In the genomic region with DNA sequence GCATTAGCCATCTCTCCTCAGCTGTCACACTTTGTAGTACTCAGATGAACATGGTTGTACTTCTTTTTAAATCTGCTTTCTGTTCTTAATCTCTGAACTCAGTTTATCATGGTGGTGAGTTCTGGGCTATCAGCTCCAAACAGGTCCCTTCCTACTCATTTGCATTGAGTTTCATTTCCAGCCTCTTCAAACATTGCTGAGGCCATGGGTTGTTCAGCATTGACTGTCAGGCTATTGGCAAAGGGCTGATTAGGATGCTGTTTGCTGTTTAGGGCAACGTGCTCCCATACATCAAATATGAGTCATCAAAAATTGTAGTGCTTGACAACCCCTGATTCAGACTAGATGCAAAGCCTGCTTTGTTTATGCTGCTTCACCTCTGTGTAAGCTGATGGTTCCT, we compare ENCODE assay signal across 20 mouse cellular contexts.
DNase-seq lines count a peak whose midpoint lies in the region; ATAC-seq and TF ChIP-seq lines count a peak whose summit lies in the region.
"Had no signal": no experiment of that assay in that cellular context is flagged by ENCODE, and none has a peak within 500 bp of the region (broad histone marks: within the 10 kb centered on the region; RNA-seq: fewer than 3 reads in every experiment).

No protein-coding gene starts in this region.

- peaks cover 38% of the 10 kb centered on the region for H3K36me3 ChIP-seq in liver, embryonic 11.5 days (ENCODE audit: control insufficient read depth, insufficient read depth, low read length)
- H3K36me3 ChIP-seq in MEL (ENCODE audit: control insufficient read depth in 1 of 2, insufficient read depth in 2 of 2, low read length in 2 of 2) = peaks cover 0 to 13% of the 10 kb centered on the region in 2 experiments; a peak in 3 of 4 replicates
- peaks cover 77% of the 10 kb centered on the region for H3K36me3 ChIP-seq in liver, embryonic 13.5 days
- peaks cover 38% of the 10 kb centered on the region for H3K36me3 ChIP-seq in splenic B cell, adult 2 months (ENCODE audit: control insufficient read depth, insufficient read depth, low read length, poor library complexity, severe bottlenecking)

- H3K9me3 ChIP-seq in liver, embryonic 11.5 days (ENCODE audit: control insufficient read depth, low read length) = no peaks in the 10 kb centered on the region
- no peaks in the 10 kb centered on the region for H3K9me3 ChIP-seq in MEL (replicated peaks; ENCODE audit: insufficient read depth, low read length)
- no peaks in the 10 kb centered on the region for H3K9me3 ChIP-seq in liver, embryonic 13.5 days (replicated peaks)
- H3K9me3 ChIP-seq: embryonic facial prominence, embryonic 12.5 days; forebrain, embryonic 12.5 days; heart, embryonic 12.5 days; hindbrain, embryonic 10.5 days; hindbrain, embryonic 15.5 days had no signal

- H3K9ac ChIP-seq in liver, embryonic 11.5 days (ENCODE audit: low read depth, low read length) = no peak overlapping the region
- no peak overlapping the region for H3K9ac ChIP-seq in MEL (ENCODE audit: control insufficient read depth, low read depth, low read length, poor library complexity, severe bottlenecking)
- no peak overlapping the region for H3K9ac ChIP-seq in liver, embryonic 13.5 days
- H3K9ac ChIP-seq: embryonic facial prominence, embryonic 12.5 days; forebrain, embryonic 12.5 days; heart, embryonic 12.5 days; hindbrain, embryonic 15.5 days had no signal

- no peak for TF ChIP-seq RAD21 in MEL (IDR thresholded peaks at IDR 0.05; ENCODE audit: low read depth, low read length)

- no peak overlapping the region for H3K4me2 ChIP-seq in liver, embryonic 11.5 days
- H3K4me2 ChIP-seq in liver, embryonic 13.5 days = no peak overlapping the region
- H3K4me2 ChIP-seq: embryonic facial prominence, embryonic 12.5 days; forebrain, embryonic 12.5 days; heart, embryonic 12.5 days; hindbrain, embryonic 15.5 days had no signal

- no peak for TF ChIP-seq CTCF in MEL (IDR thresholded peaks at IDR 0.05 in 2 of 3, conservative IDR thresholded peaks at IDR 0.05 in 1 of 3; ENCODE audit: control insufficient read depth in 1 of 3, insufficient read depth in 1 of 3, low read depth in 2 of 3, low read length in 3 of 3, poor library complexity in 1 of 3, severe bottlenecking in 1 of 3)

- H3K4me1 ChIP-seq in liver, embryonic 11.5 days (replicated peaks; ENCODE audit: control insufficient read depth, insufficient read depth, low read length) = no peaks in the 10 kb centered on the region
- H3K4me1 ChIP-seq in MEL (ENCODE audit: control insufficient read depth in 1 of 2, insufficient read depth in 2 of 2, low read length in 2 of 2) = peaks cover 0 to 2% of the 10 kb centered on the region in 2 experiments; a peak in 2 of 4 replicates
- peaks cover 7% of the 10 kb centered on the region; the same call in 1 of the 2 replicates for H3K4me1 ChIP-seq in liver, embryonic 13.5 days (replicated peaks)
- H3K4me1 ChIP-seq: embryonic facial prominence, embryonic 12.5 days; forebrain, embryonic 12.5 days; heart, embryonic 12.5 days; hindbrain, embryonic 10.5 days; hindbrain, embryonic 15.5 days had no signal

- peak in 1 of 2 experiments; percentile 40; a peak in 1 of 4 replicates for TF ChIP-seq EP300 in MEL (IDR thresholded peaks at IDR 0.05; ENCODE audit: low read depth in 1 of 2, low read length in 2 of 2)

- no peaks in the 10 kb centered on the region for H3K27me3 ChIP-seq in liver, embryonic 11.5 days (replicated peaks; ENCODE audit: control insufficient read depth, insufficient read depth, low read length)
- H3K27me3 ChIP-seq in MEL (ENCODE audit: control insufficient read depth in 1 of 2, insufficient read depth in 2 of 2, low read length in 2 of 2) = no peaks in the 10 kb centered on the region
- no peaks in the 10 kb centered on the region for H3K27me3 ChIP-seq in liver, embryonic 13.5 days
- no peaks in the 10 kb centered on the region for H3K27me3 ChIP-seq in splenic B cell, adult 2 months (ENCODE audit: control insufficient read depth, insufficient read depth, low read length, poor library complexity, severe bottlenecking)
- H3K27me3 ChIP-seq: embryonic facial prominence, embryonic 12.5 days; forebrain, embryonic 12.5 days; heart, embryonic 12.5 days; hindbrain, embryonic 15.5 days had no signal

- H3K4me3 ChIP-seq in liver, embryonic 11.5 days (ENCODE audit: low read depth, low read length) = no peak overlapping the region
- no peak overlapping the region for H3K4me3 ChIP-seq in MEL (ENCODE audit: control insufficient read depth in 1 of 2, insufficient read depth in 1 of 2, low read depth in 2 of 2, low read length in 2 of 2)
- H3K4me3 ChIP-seq in liver, embryonic 13.5 days (replicated peaks) = no peak overlapping the region
- H3K4me3 ChIP-seq: embryonic facial prominence, embryonic 12.5 days; forebrain, embryonic 12.5 days; heart, adult 2 months; heart, embryonic 12.5 days; hindbrain, embryonic 10.5 days; hindbrain, embryonic 15.5 days had no signal

- DNase-seq in liver, embryonic 11.5 days (ENCODE audit: low spot score) = no peak
- DNase-seq in liver (no peak), MEL (ENCODE audit: low read depth, low spot score) (peak; percentile 40)
- DNase-seq in liver, embryonic 13.5 days = no peak
- peak; percentile 33 for DNase-seq in splenic B cell, adult 2 months (ENCODE audit: low read depth, low spot score)
- no peak for DNase-seq in testis, postnatal 14 days (ENCODE audit: low spot score)
- DNase-seq in heart, adult 8-10 months (ENCODE audit: low spot score) = no peak
- DNase-seq in urinary bladder, postnatal 25 days (ENCODE audit: low spot score) = no peak
- DNase-seq: adrenal gland, adult 8-10 months; adrenal gland, postnatal 36 days; cerebellum, adult 2 months; cerebellum, postnatal 10 days; gastrocnemius, postnatal 10 days; heart, adult 2 months had no signal

- 51% methylated on average over 1 of the region's 1 CpGs for WGBS in liver, embryonic 11.5 days
- 26% methylated on average over 1 of the region's 1 CpGs for WGBS in liver, embryonic 13.5 days (ENCODE audit: insufficient replicate concordance)

- H3K79me2 ChIP-seq in MEL (ENCODE audit: control insufficient read depth, insufficient read depth, low read length, poor library complexity) = no peaks in the 10 kb centered on the region

- H3K27ac ChIP-seq in liver, embryonic 11.5 days (ENCODE audit: low read depth, low read length) = no peak overlapping the region
- H3K27ac ChIP-seq in MEL (ENCODE audit: control insufficient read depth, low read depth, low read length) = no peak overlapping the region
- no peak overlapping the region for H3K27ac ChIP-seq in liver, embryonic 13.5 days
- H3K27ac ChIP-seq: embryonic facial prominence, embryonic 12.5 days; forebrain, embryonic 12.5 days; heart, adult 2 months; hindbrain, embryonic 10.5 days; hindbrain, embryonic 15.5 days had no signal

- ATAC-seq in liver, embryonic 11.5 days (replicated peaks; ENCODE audit: low FRiP score) = peak; percentile 58
- peak; percentile 65; the same call in 1 of the 2 replicates for ATAC-seq in liver, embryonic 13.5 days (ENCODE audit: low read depth)
- ATAC-seq: forebrain, embryonic 16.5 days had no signal

- TF ChIP-seq POLR2A in MEL (IDR thresholded peaks at IDR 0.05; ENCODE audit: control insufficient read depth in 1 of 2, insufficient read depth in 1 of 2, low read depth in 1 of 2, low read length in 2 of 2, poor library complexity in 1 of 2) = no peak

TF ChIP-seq in MEL, 35 proteins besides CTCF, POLR2A, EP300 and RAD21:
- TF ChIP-seq TCF12 (IDR thresholded peaks at IDR 0.05; ENCODE audit: low read depth, low read length) (peak; percentile 47; the same call in 1 of the 2 replicates), E2F4 (IDR thresholded peaks at IDR 0.05; ENCODE audit: borderline replicate concordance, low read depth, low read length) (no peak), ZKSCAN1 (IDR thresholded peaks at IDR 0.05; ENCODE audit: low read depth, low read length) (no peak), RCOR1 (IDR thresholded peaks at IDR 0.05; ENCODE audit: low read depth, low read length) (0 out of 2 replicates have a peak, but pooled peaks have one; percentile 12), GATA1 (IDR thresholded peaks at IDR 0.05; ENCODE audit: low read depth, low read length) (0 out of 2 replicates have a peak, but pooled peaks have one; percentile 28)

Comparison
In these comparisons a context has a peak if more than half of its experiments do, and no peak if none do; other contexts are left out.
1. DNase-seq: peak in MEL (single experiment) and splenic B cell, adult 2 months (single experiment); none in liver, embryonic 11.5 days (single experiment), liver (single experiment), liver, embryonic 13.5 days (single experiment), testis, postnatal 14 days (single experiment), heart, adult 8-10 months (single experiment) and urinary bladder, postnatal 25 days (single experiment).